Mouse (Mus musculus) left cerebral cortex, adult 8-10 months (tissue): ENCODE measurements around the gene Tfap4. TPM values are rescaled to one million over a fixed set of nuclear protein-coding genes. Genes with fewer than 3 reads are reported as not detected.

Experiments
- DNase-seq, 2 experiments: peaks; one replicate each; pipeline ENCODE4 v3.0.0; 2022; ENCODE audit warnings: low spot score in 2 of 2
- total RNA-seq, 4 experiments: library from RNA; stranded (reverse); gene quantifications; 2 replicates each; pipeline ENCODE4 v1.2.4; 2022

Tfap4 gene
- total RNA-seq = 1 to 10 TPM; 5.5 to 8.1 (median 6.9) TPM

- DNase-seq = peak; percentile 80 to 85
Measured at GRCm38 (mm10) chr16:4559715-4560144, at the start of gene Tfap4. Gene Tfap4, minus strand, starts transcription at chr16:4559854.

GRCm38 (mm10) chr16:4608532-4609059 is 48.9 kb upstream of the Tfap4 start:
- DNase-seq = no peak

GRCm38 (mm10) chr16:4607818-4608531 is 48.3 kb upstream of the Tfap4 start:
- no peak for DNase-seq

GRCm38 (mm10) chr16:4606431-4607084 is 46.9 kb upstream of the Tfap4 start:
- DNase-seq = no peak

- DNase-seq = no peak
Measured at GRCm38 (mm10) chr16:4605514-4606131, 46.0 kb upstream of the Tfap4 start.

- DNase-seq = no peak
Measured at GRCm38 (mm10) chr16:4604293-4604837, 44.7 kb upstream of the Tfap4 start.

- DNase-seq = no peak
Measured at GRCm38 (mm10) chr16:4603453-4603837, 43.8 kb upstream of the Tfap4 start.

- no peak for DNase-seq
Measured at GRCm38 (mm10) chr16:4602766-4603452, 43.3 kb upstream of the Tfap4 start.

GRCm38 (mm10) chr16:4602189-4602588 is 42.5 kb upstream of the Tfap4 start:
- DNase-seq = no peak

- no peak for DNase-seq
Measured at GRCm38 (mm10) chr16:4600701-4601310, 41.2 kb upstream of the Tfap4 start.

GRCm38 (mm10) chr16:4599616-4600015 is 40.0 kb upstream of the Tfap4 start:
- DNase-seq = no peak

- no peak for DNase-seq
Measured at GRCm38 (mm10) chr16:4598891-4599543, 39.4 kb upstream of the Tfap4 start.

- DNase-seq = no peak
Measured at GRCm38 (mm10) chr16:4598041-4598440, 38.4 kb upstream of the Tfap4 start.

GRCm38 (mm10) chr16:4597296-4597695 is 37.6 kb upstream of the Tfap4 start:
- DNase-seq = no peak

GRCm38 (mm10) chr16:4596836-4597235 is 37.2 kb upstream of the Tfap4 start:
- DNase-seq = no peak

GRCm38 (mm10) chr16:4596141-4596728 is 36.6 kb upstream of the Tfap4 start:
- no peak for DNase-seq

- no peak for DNase-seq
Measured at GRCm38 (mm10) chr16:4595527-4595963, 35.9 kb upstream of the Tfap4 start.

GRCm38 (mm10) chr16:4594814-4595526 is 35.3 kb upstream of the Tfap4 start:
- DNase-seq = no peak
